29 mouse cellular contexts compared by ENCODE assay signal in genomic region chr6:129010505-129010873, GRCm38 (mm10). TPM values are rescaled to one million over a fixed set of nuclear protein-coding genes. Genes with fewer than 3 reads are reported as not detected.
DNase-seq lines count a peak whose midpoint lies in the region; ATAC-seq and TF ChIP-seq lines count a peak whose summit lies in the region.
"Had no signal": no experiment of that assay in that cellular context is flagged by ENCODE, and none has a peak within 500 bp of the region (broad histone marks: within the 10 kb centered on the region; RNA-seq: fewer than 3 reads in every experiment).

No protein-coding gene starts in this region.

- H3K79me2 ChIP-seq in MEL (ENCODE audit: control insufficient read depth, insufficient read depth, low read length, poor library complexity): peaks cover 40% of the 10 kb centered on the region

- peak in 1 of 2 experiments; percentile 30; a peak in 1 of 4 replicates for TF ChIP-seq POLR2A in MEL (IDR thresholded peaks at IDR 0.05; ENCODE audit: control insufficient read depth in 1 of 2, insufficient read depth in 1 of 2, low read depth in 1 of 2, low read length in 2 of 2, poor library complexity in 1 of 2)
- TF ChIP-seq POLR2A in small intestine, adult 2 months (IDR thresholded peaks at IDR 0.05; ENCODE audit: low read depth, low read length): no peak

- no peaks in the 10 kb centered on the region for H3K36me3 ChIP-seq in kidney, embryonic 16.5 days (ENCODE audit: insufficient read depth, low read length)
- peaks cover 26 to 37% of the 10 kb centered on the region in 2 experiments for H3K36me3 ChIP-seq in MEL (ENCODE audit: control insufficient read depth in 1 of 2, insufficient read depth in 2 of 2, low read length in 2 of 2)
- no peaks in the 10 kb centered on the region for H3K36me3 ChIP-seq in small intestine, adult 2 months (ENCODE audit: control insufficient read depth, insufficient read depth, low read length)
- H3K36me3 ChIP-seq: forebrain, embryonic 12.5 days; forebrain, embryonic 15.5 days; G1E; heart, embryonic 12.5 days; heart, embryonic 15.5 days; hindbrain, embryonic 10.5 days; hindbrain, embryonic 13.5 days had no signal

- H3K4me2 ChIP-seq in kidney, embryonic 16.5 days (replicated peaks; ENCODE audit: low read depth, low read length): no peak overlapping the region
- H3K4me2 ChIP-seq: embryonic facial prominence, embryonic 13.5 days; forebrain, embryonic 12.5 days; forebrain, embryonic 15.5 days; heart, embryonic 12.5 days; heart, embryonic 15.5 days; hindbrain, embryonic 13.5 days had no signal

- no peaks in the 10 kb centered on the region for H3K9me3 ChIP-seq in kidney, embryonic 16.5 days (ENCODE audit: low read length)
- no peaks in the 10 kb centered on the region for H3K9me3 ChIP-seq in MEL (replicated peaks; ENCODE audit: insufficient read depth, low read length)
- H3K9me3 ChIP-seq: embryonic facial prominence, embryonic 13.5 days; forebrain, embryonic 12.5 days; forebrain, embryonic 15.5 days; heart, embryonic 12.5 days; heart, embryonic 15.5 days; hindbrain, embryonic 13.5 days had no signal

- TF ChIP-seq RAD21 in MEL (IDR thresholded peaks at IDR 0.05; ENCODE audit: low read depth, low read length): no peak

- WGBS in kidney, embryonic 16.5 days: 81% methylated on average over 3 of the region's 3 CpGs
- 46% methylated on average over 3 of the region's 3 CpGs for WGBS in small intestine, adult 2 months

- H3K9ac ChIP-seq in kidney, embryonic 16.5 days (replicated peaks; ENCODE audit: low read length): no peak overlapping the region
- H3K9ac ChIP-seq in MEL (ENCODE audit: control insufficient read depth, low read depth, low read length, poor library complexity, severe bottlenecking): peak overlapping the region; percentile 86
- H3K9ac ChIP-seq: embryonic facial prominence, embryonic 13.5 days; forebrain, embryonic 12.5 days; forebrain, embryonic 15.5 days; heart, embryonic 12.5 days; heart, embryonic 15.5 days; hindbrain, embryonic 13.5 days had no signal

- ATAC-seq in kidney, embryonic 16.5 days (ENCODE audit: low FRiP score, low TSS enrichment): no peak
- ATAC-seq: forebrain, embryonic 15.5 days; hindbrain, embryonic 16.5 days had no signal

- TF ChIP-seq EP300 in MEL (IDR thresholded peaks at IDR 0.05; ENCODE audit: low read depth in 1 of 2, low read length in 2 of 2): no peak

- DNase-seq in heart, adult 11 months: peak; percentile 82
- no peak for DNase-seq in heart, adult 18-20 months
- DNase-seq in kidney, postnatal 10 days: no peak
- DNase-seq in MEL (ENCODE audit: low read depth, low spot score): peak; percentile 45
- DNase-seq in adrenal gland, postnatal 14 days: no peak
- no peak for DNase-seq in frontal cortex, postnatal 14 days (ENCODE audit: low spot score in 2 of 2)
- DNase-seq: adrenal gland, adult 8-10 months; adrenal gland, postnatal 36 days; cerebellum, adult 18-20 months; cerebellum, adult 9-10 months; cerebellum, postnatal 14 days; gastrocnemius, postnatal 10 days; gastrocnemius, postnatal 36 days; heart, postnatal 10 days; heart, postnatal 36 days had no signal

- no peak overlapping the region for H3K4me3 ChIP-seq in kidney, embryonic 16.5 days (ENCODE audit: low read length)
- peak overlapping the region; percentile 81 to 90 for H3K4me3 ChIP-seq in MEL (ENCODE audit: control insufficient read depth in 1 of 2, insufficient read depth in 1 of 2, low read depth in 2 of 2, low read length in 2 of 2)
- H3K4me3 ChIP-seq in small intestine, adult 2 months (ENCODE audit: low read depth, low read length): no peak overlapping the region
- H3K4me3 ChIP-seq: embryonic facial prominence, embryonic 13.5 days; erythroblast, embryonic 14.5 days; forebrain, embryonic 12.5 days; forebrain, embryonic 15.5 days; heart, embryonic 12.5 days; heart, embryonic 15.5 days; hindbrain, embryonic 10.5 days; hindbrain, embryonic 13.5 days had no signal

- TF ChIP-seq CTCF in MEL (IDR thresholded peaks at IDR 0.05 in 2 of 3, conservative IDR thresholded peaks at IDR 0.05 in 1 of 3; ENCODE audit: control insufficient read depth in 1 of 3, insufficient read depth in 1 of 3, low read depth in 2 of 3, low read length in 3 of 3, poor library complexity in 1 of 3, severe bottlenecking in 1 of 3): no peak
- no peak for TF ChIP-seq CTCF in small intestine, adult 2 months (IDR thresholded peaks at IDR 0.05; ENCODE audit: extremely low read depth, insufficient read length, insufficient replicate concordance, low read depth, low read length)

- peak overlapping the region; percentile 43; the same call in 1 of the 2 replicates for H3K27ac ChIP-seq in kidney, embryonic 16.5 days (ENCODE audit: low read length)
- H3K27ac ChIP-seq in MEL (ENCODE audit: control insufficient read depth, low read depth, low read length): peak overlapping the region; percentile 82
- H3K27ac ChIP-seq in small intestine, adult 2 months (ENCODE audit: insufficient read depth, low read depth, low read length): peak overlapping the region; percentile 35; the same call in 1 of the 2 replicates
- H3K27ac ChIP-seq: embryonic facial prominence, embryonic 13.5 days; forebrain, embryonic 12.5 days; forebrain, embryonic 15.5 days; heart, embryonic 15.5 days; hindbrain, embryonic 10.5 days; hindbrain, embryonic 13.5 days had no signal

- H3K4me1 ChIP-seq in kidney, embryonic 16.5 days (ENCODE audit: insufficient read depth, low read length): 0 out of 2 replicates have a peak, but pooled peaks cover 2% of the 10 kb centered on the region
- H3K4me1 ChIP-seq in MEL (ENCODE audit: control insufficient read depth in 1 of 2, insufficient read depth in 2 of 2, low read length in 2 of 2): peaks cover 0 to 14% of the 10 kb centered on the region in 2 experiments; a peak in 3 of 4 replicates
- peaks cover 4% of the 10 kb centered on the region; the same call in 1 of the 2 replicates for H3K4me1 ChIP-seq in small intestine, adult 2 months (ENCODE audit: control insufficient read depth, insufficient read depth, insufficient read length, low read length)
- H3K4me1 ChIP-seq: embryonic facial prominence, embryonic 13.5 days; forebrain, embryonic 12.5 days; forebrain, embryonic 15.5 days; heart, embryonic 12.5 days; heart, embryonic 15.5 days; hindbrain, embryonic 10.5 days; hindbrain, embryonic 13.5 days had no signal

- H3K27me3 ChIP-seq in kidney, embryonic 16.5 days (ENCODE audit: insufficient read depth, low read length): no peaks in the 10 kb centered on the region
- H3K27me3 ChIP-seq in MEL (ENCODE audit: control insufficient read depth in 1 of 2, insufficient read depth in 2 of 2, low read length in 2 of 2): no peaks in the 10 kb centered on the region
- no peaks in the 10 kb centered on the region for H3K27me3 ChIP-seq in small intestine, adult 2 months (ENCODE audit: control insufficient read depth, insufficient read depth, low read length)
- H3K27me3 ChIP-seq: CH12.LX; embryonic facial prominence, embryonic 13.5 days; forebrain, embryonic 12.5 days; forebrain, embryonic 15.5 days; heart, embryonic 12.5 days; heart, embryonic 15.5 days; hindbrain, embryonic 13.5 days had no signal

TF ChIP-seq in MEL, 35 proteins besides CTCF, POLR2A, EP300 and RAD21:
- peak; percentile 9; the same call in 1 of the 2 replicates for TF ChIP-seq ETS1 (IDR thresholded peaks at IDR 0.05; ENCODE audit: low read depth, low read length)
- no peak for TF ChIP-seq MAX (IDR thresholded peaks at IDR 0.05; ENCODE audit: low read length)

RNA-seq across cellular contexts. Expression of gene Klrb1f, which starts 35.2 kb away (rescaled TPM):
- not detected for total RNA-seq in heart, adult 18-20 months (2021)
- 0.18 and 0.21 TPM in 2 replicates for polyA plus RNA-seq in kidney, embryonic 16.5 days (2015; fragmentation: Nextera tagmentation; extraction: Ambion mirVana)
- 0.16 and 0.27 TPM in 2 replicates for total RNA-seq in MEL (2012; rRNA removed)
- polyA plus RNA-seq in MEL (2012; ENCODE audit: insufficient read depth in 1 of 2, insufficient read length in 2 of 2, low read depth in 1 of 2, low replicate concordance in 2 of 2, missing spikeins in 1 of 2): under 1 TPM in 1 of 2 experiments, not detected in 1; 0.52 TPM
- 0.33 TPM in 1 of 2 replicates, not detected in the other for polyA plus RNA-seq in small intestine, adult 2 months (2012; rRNA removed)
- total RNA-seq in adrenal gland, postnatal 14 days (2021): not detected in 2 replicates
- total RNA-seq: adrenal gland, postnatal 36 days; G1E; gastrocnemius, adult 18-20 months; gastrocnemius, postnatal 10 days; gastrocnemius, postnatal 36 days; heart, postnatal 10 days; heart, postnatal 36 days had no signal
- polyA plus RNA-seq: erythroblast, embryonic 14.5 days; forebrain, embryonic 12.5 days; G1E; heart, embryonic 12.5 days had no signal

Comparison
In these comparisons a context has a peak if more than half of its experiments do, and no peak if none do; other contexts are left out.
1. DNase-seq: peak in heart, adult 11 months (single experiment) and MEL (single experiment); none in heart, adult 18-20 months (0 of 2), kidney, postnatal 10 days (single experiment), adrenal gland, postnatal 14 days (single experiment) and frontal cortex, postnatal 14 days (0 of 2).
2. H3K4me3 ChIP-seq: peak in MEL (2 of 2); none in kidney, embryonic 16.5 days (single experiment) and small intestine, adult 2 months (single experiment).
3. Peak in every context shown above with its lines, with median percentiles within 50 percentile points of each other: H3K27ac ChIP-seq.